Mouse (Mus musculus) limb, embryonic 14.5 days (tissue): ENCODE data around the gene Traf4. TPM values are rescaled to one million over a fixed set of nuclear protein-coding genes. Genes with fewer than 3 reads are reported as not detected.

Experiments
- ATAC-seq: fragments of 200-750 bp; cut with Nextera tagmentation; 2 replicates; pipeline ENCODE4 v1.8.0; 2017; ENCODE audit warnings: low read depth, moderate number of reproducible peaks, moderate TSS enrichment; ENCODE audit not compliant: low FRiP score
- DNase-seq: peaks from one replicate; pipeline ENCODE4 v3.0.0-alpha.2; 2015; ENCODE audit warnings: low spot score
- H3K27ac ChIP-seq: fragments of 300-500 bp; sonication (generic); replicated peaks from 2 replicates; pipeline ENCODE4 v1.5.1; 2014; ENCODE audit warnings: low read depth, mild to moderate bottlenecking, low read length, moderate library complexity, mixed read lengths
- H3K27me3 ChIP-seq: fragments of 300-500 bp; sonication (generic); 2 replicates; pipeline ENCODE4 v1.6.1; 2014; ENCODE audit warnings: low read length, mixed read lengths; ENCODE audit not compliant: control insufficient read depth, insufficient read depth
- H3K36me3 ChIP-seq: fragments of 300-500 bp; sonication (generic); 2 replicates; pipeline ENCODE4 v1.6.1; 2014; ENCODE audit warnings: mild to moderate bottlenecking, low read length, moderate library complexity, mixed read lengths; ENCODE audit not compliant: control insufficient read depth, insufficient read depth
- H3K4me1 ChIP-seq: fragments of 300-500 bp; sonication (generic); 2 replicates; pipeline ENCODE4 v1.6.1; 2014; ENCODE audit warnings: antibody characterized with exemption, low read length, mixed read lengths; ENCODE audit not compliant: control insufficient read depth, insufficient read depth
- H3K4me2 ChIP-seq: fragments of 300-500 bp; sonication (generic); replicated peaks from 2 replicates; pipeline ENCODE4 v1.6.1; 2014; ENCODE audit warnings: low read depth, mild to moderate bottlenecking, low read length, moderate library complexity; ENCODE audit not compliant: severe bottlenecking
- H3K4me3 ChIP-seq: fragments of 300-500 bp; sonication (generic); replicated peaks from 2 replicates; pipeline ENCODE4 v1.5.1; 2014; ENCODE audit warnings: low read length
- H3K9ac ChIP-seq: fragments of 300-500 bp; sonication (generic); 2 replicates; pipeline ENCODE4 v1.6.1; 2014; ENCODE audit warnings: mild to moderate bottlenecking, low read depth, low read length, moderate library complexity; ENCODE audit not compliant: severe bottlenecking
- H3K9me3 ChIP-seq: fragments of 300-500 bp; sonication (generic); 2 replicates; pipeline ENCODE4 v1.6.1; 2016; ENCODE audit warnings: low read length; ENCODE audit not compliant: control insufficient read depth
- POLR2A ChIP-seq: fragments of 200-500 bp; IDR thresholded peaks from 2 replicates; pipeline ENCODE4 v1.8.0; 2012; ENCODE audit warnings: inconsistent platforms, mild to moderate bottlenecking, moderate library complexity, borderline replicate concordance; ENCODE audit not compliant: insufficient read depth, insufficient read length; ENCODE audit errors: extremely low read depth
- WGBS: fragments of 180-500 bp; shearing (Covaris S2); extraction: QIAGEN DNeasy Blood & Tissue Kit; methylation state at CpG from one replicate; pipeline ENCODE4 v1.1.7; 2014; 5-methylcytosine and 5-hydroxymethylcytosine counted together
- polyA plus RNA-seq, 2 experiments: library from polyadenylated mRNA; depleted of rRNA in 1 of 2; stranded (reverse) in 1 of 2; unstranded in 1 of 2; fragments of >200 nt; fragmentation: Nextera tagmentation in 1 of 2; extraction: Ambion mirVana in 1 of 2; gene quantifications; 2 replicates each; pipeline versions ENCODE4 v1.2.1 to v1.2.3; 2012 to 2014

Gene Traf4
- polyA plus RNA-seq, 2 experiments = 59.0 to 159 TPM

GRCm38 (mm10) chr11:78134344-78134743 lies 31.0 kb downstream of the Traf4 start:
- Histone ChIP-seq H3K9ac (no peak overlapping the region), H3K9me3 (no peaks in the 10 kb centered on the region), H3K4me2 (no peak overlapping the region), H3K27me3 (no peaks in the 10 kb centered on the region), H3K27ac (no peak overlapping the region), H3K4me1 (no peaks in the 10 kb centered on the region), H3K36me3 (no peaks in the 10 kb centered on the region; the same call in 1 of the 2 replicates), H3K4me3 (no peak overlapping the region)
- no peak for TF ChIP-seq POLR2A
- 71% methylated on average over 3 of the region's 3 CpGs for WGBS
- ATAC-seq (no peak), DNase-seq (no peak)

- H3K4me3 ChIP-seq = no peak overlapping the region
- ATAC-seq (no peak), DNase-seq (no peak)
- no peak for TF ChIP-seq POLR2A
- H3K36me3 ChIP-seq = no peaks in the 10 kb centered on the region; the same call in 1 of the 2 replicates
- H3K4me1 ChIP-seq = no peaks in the 10 kb centered on the region
- no peak overlapping the region for H3K27ac ChIP-seq
- no peaks in the 10 kb centered on the region for H3K27me3 ChIP-seq
- 71% methylated on average over 6 of the region's 6 CpGs for WGBS
- no peaks in the 10 kb centered on the region for H3K9me3 ChIP-seq
- no peak overlapping the region for H3K9ac ChIP-seq
- no peak overlapping the region for H3K4me2 ChIP-seq
Measured at GRCm38 (mm10) chr11:78133915-78134314, 31.5 kb downstream of the Traf4 start.

GRCm38 (mm10) chr11:78129458-78129857 lies 35.9 kb downstream of the Traf4 start:
- H3K9ac ChIP-seq = no peak overlapping the region
- H3K9me3 ChIP-seq = no peaks in the 10 kb centered on the region
- no peak overlapping the region for H3K4me2 ChIP-seq
- peaks cover 13% of the 10 kb centered on the region; the same call in 1 of the 2 replicates for H3K4me1 ChIP-seq
- no peak for DNase-seq
- 57% methylated on average over 8 of the region's 8 CpGs for WGBS
- H3K27ac ChIP-seq = no peak overlapping the region
- H3K36me3 ChIP-seq = peaks cover 5% of the 10 kb centered on the region; the same call in 1 of the 2 replicates
- H3K4me3 ChIP-seq = no peak overlapping the region
- ATAC-seq = no peak
- no peaks in the 10 kb centered on the region for H3K27me3 ChIP-seq
- TF ChIP-seq POLR2A = no peak

- Histone ChIP-seq H3K4me1 (peaks cover 13% of the 10 kb centered on the region; the same call in 1 of the 2 replicates), H3K9me3 (no peaks in the 10 kb centered on the region), H3K4me3 (no peak overlapping the region), H3K27me3 (no peaks in the 10 kb centered on the region), H3K4me2 (no peak overlapping the region), H3K27ac (no peak overlapping the region), H3K9ac (no peak overlapping the region), H3K36me3 (peaks cover 5% of the 10 kb centered on the region; the same call in 1 of the 2 replicates)
- 67% methylated on average over 4 of the region's 4 CpGs for WGBS
- no peak for TF ChIP-seq POLR2A
- DNase-seq = no peak
- ATAC-seq = no peak
Measured at GRCm38 (mm10) chr11:78126739-78127138, 38.6 kb downstream of the Traf4 start.

- Histone ChIP-seq H3K4me2 (no peak overlapping the region), H3K9me3 (no peaks in the 10 kb centered on the region), H3K4me1 (peaks cover 13% of the 10 kb centered on the region; the same call in 1 of the 2 replicates), H3K27me3 (no peaks in the 10 kb centered on the region), H3K27ac (no peak overlapping the region), H3K4me3 (no peak overlapping the region), H3K9ac (no peak overlapping the region), H3K36me3 (peaks cover 5% of the 10 kb centered on the region; the same call in 1 of the 2 replicates)
- WGBS = 51% methylated on average over 6 of the region's 6 CpGs
- TF ChIP-seq POLR2A = no peak
- DNase-seq (no peak), ATAC-seq (no peak)
Measured at GRCm38 (mm10) chr11:78125691-78126090, 39.7 kb downstream of the Traf4 start.

- 0 out of 2 replicates have a peak, but pooled peaks cover 5% of the 10 kb centered on the region for H3K36me3 ChIP-seq
- no peaks in the 10 kb centered on the region for H3K27me3 ChIP-seq
- no peak overlapping the region for H3K4me2 ChIP-seq
- ATAC-seq (no peak), DNase-seq (no peak)
- H3K4me3 ChIP-seq = no peak overlapping the region
- no peaks in the 10 kb centered on the region for H3K9me3 ChIP-seq
- no peak for TF ChIP-seq POLR2A
- no peak overlapping the region for H3K27ac ChIP-seq
- peaks cover 13% of the 10 kb centered on the region; the same call in 1 of the 2 replicates for H3K4me1 ChIP-seq
- H3K9ac ChIP-seq = no peak overlapping the region
Measured at GRCm38 (mm10) chr11:78123782-78124181, 41.6 kb downstream of the Traf4 start.
